Mouse (Mus musculus) MEL (cell line): Measurements from ENCODE around the gene Slc35f6. TPM values are rescaled to one million over a fixed set of nuclear protein-coding genes. Genes with fewer than 3 reads are reported as not detected.

Experiments
- DNase-seq: peaks from one replicate; pipeline ENCODE4 v3.0.0; 2011; ENCODE audit warnings: low read depth, low spot score
- H3K27ac ChIP-seq: 2 replicates; pipeline ENCODE4 v1.5.1; 2012; ENCODE audit warnings: low read depth, mild to moderate bottlenecking, control low read depth, low read length, moderate library complexity; ENCODE audit not compliant: control insufficient read depth
- H3K27me3 ChIP-seq, 2 experiments: fragments of 150-350 bp in 1 of 2; sonication (generic) in 1 of 2; 2 replicates each; pipeline ENCODE4 v1.6.1; 2012; ENCODE audit warnings: low read length in 2 of 2, mild to moderate bottlenecking in 2 of 2, improper control_type of control experiment in 1 of 2, moderate library complexity in 1 of 2; ENCODE audit not compliant: insufficient read depth in 2 of 2, control insufficient read depth in 1 of 2
- H3K36me3 ChIP-seq, 2 experiments: 2 replicates each; pipeline ENCODE4 v1.6.1; 2012 to 2014; ENCODE audit warnings: low read length in 2 of 2, improper control_type of control experiment in 1 of 2, inconsistent platforms in 1 of 2, mild to moderate bottlenecking in 1 of 2; ENCODE audit not compliant: insufficient read depth in 2 of 2, control insufficient read depth in 1 of 2
- H3K4me1 ChIP-seq, 2 experiments: fragments of 150-350 bp in 1 of 2; sonication (generic) in 1 of 2; 2 replicates each; pipeline ENCODE4 v1.6.1; 2012; ENCODE audit warnings: low read length in 2 of 2, improper control_type of control experiment in 1 of 2, mild to moderate bottlenecking in 1 of 2; ENCODE audit not compliant: insufficient read depth in 2 of 2, control insufficient read depth in 1 of 2
- H3K4me3 ChIP-seq, 2 experiments: fragments of 150-350 bp in 1 of 2; sonication (generic) in 1 of 2; 2 replicates each; pipeline ENCODE4 v1.5.1; 2012; ENCODE audit warnings: low read depth in 2 of 2, low read length in 2 of 2, mild to moderate bottlenecking in 2 of 2, moderate library complexity in 2 of 2, control low read depth in 1 of 2, improper control_type of control experiment in 1 of 2; ENCODE audit not compliant: control insufficient read depth in 1 of 2, insufficient read depth in 1 of 2
- H3K79me2 ChIP-seq: 2 replicates; pipeline ENCODE4 v1.6.1; 2012; ENCODE audit warnings: mild to moderate bottlenecking, low read length, moderate library complexity; ENCODE audit not compliant: control insufficient read depth, poor library complexity, insufficient read depth
- H3K9ac ChIP-seq: 2 replicates; pipeline ENCODE4 v1.6.1; 2012; ENCODE audit warnings: low read depth, mild to moderate bottlenecking, control low read depth, low read length, moderate library complexity; ENCODE audit not compliant: control insufficient read depth, poor library complexity, severe bottlenecking
- H3K9me3 ChIP-seq: fragments of 150-350 bp; sonication (generic); replicated peaks from 2 replicates; pipeline ENCODE4 v1.6.1; 2012; ENCODE audit warnings: mild to moderate bottlenecking, low read length, improper control_type of control experiment, moderate library complexity; ENCODE audit not compliant: insufficient read depth
- CHD2 ChIP-seq: IDR thresholded peaks from 2 replicates; pipeline ENCODE4 v1.6.1; 2011; ENCODE audit warnings: low read length, improper control_type of control experiment
- GATA1 ChIP-seq: IDR thresholded peaks from 2 replicates; pipeline ENCODE4 v1.6.1; 2011; ENCODE audit warnings: low read depth, low read length, improper control_type of control experiment
- HCFC1 ChIP-seq: IDR thresholded peaks from 2 replicates; pipeline ENCODE4 v1.6.1; 2012; ENCODE audit warnings: low read depth, mild to moderate bottlenecking, inconsistent platforms, low read length, improper control_type of control experiment, moderate library complexity
- JUND ChIP-seq: IDR thresholded peaks from 2 replicates; pipeline ENCODE4 v1.6.1; 2011; ENCODE audit warnings: low read depth, mild to moderate bottlenecking, improper control_type of control experiment, low read length
- KAT2A ChIP-seq: conservative IDR thresholded peaks from 2 replicates; pipeline ENCODE4 v1.6.1; 2012; ENCODE audit warnings: low read depth, low read length, improper control_type of control experiment, inconsistent platforms
- MAFK ChIP-seq: IDR thresholded peaks from 2 replicates; pipeline ENCODE4 v1.6.1; 2011; ENCODE audit warnings: low read depth, mild to moderate bottlenecking, low read length, improper control_type of control experiment, borderline replicate concordance
- MAX ChIP-seq: IDR thresholded peaks from 2 replicates; pipeline ENCODE4 v1.6.1; 2011; ENCODE audit warnings: low read length, improper control_type of control experiment
- MAZ ChIP-seq: IDR thresholded peaks from 2 replicates; pipeline ENCODE4 v1.6.1; 2012; ENCODE audit warnings: low read depth, mild to moderate bottlenecking, inconsistent platforms, low read length, improper control_type of control experiment
- MEF2A ChIP-seq: IDR thresholded peaks from 2 replicates; pipeline ENCODE4 v1.6.1; 2014; ENCODE audit warnings: low read depth, mild to moderate bottlenecking, inconsistent platforms, low read length, improper control_type of control experiment; ENCODE audit not compliant: poor library complexity, insufficient replicate concordance, severe bottlenecking; ENCODE audit errors: extremely low read depth
- MXI1 ChIP-seq: IDR thresholded peaks from 2 replicates; pipeline ENCODE4 v1.6.1; 2011; ENCODE audit warnings: mild to moderate bottlenecking, low read depth, low read length, improper control_type of control experiment
- MYB ChIP-seq: IDR thresholded peaks from 2 replicates; pipeline ENCODE4 v1.6.1; 2011; ENCODE audit warnings: mild to moderate bottlenecking, low read depth, low read length, improper control_type of control experiment
- MYC ChIP-seq: IDR thresholded peaks from 2 replicates; pipeline ENCODE4 v1.6.1; 2011; ENCODE audit warnings: low read depth, mild to moderate bottlenecking, low read length, improper control_type of control experiment, moderate library complexity
- NELFE ChIP-seq: IDR thresholded peaks from 2 replicates; pipeline ENCODE4 v1.6.1; 2011; ENCODE audit warnings: low read depth, low read length, improper control_type of control experiment
- POLR2AphosphoS2 ChIP-seq: IDR thresholded peaks from 2 replicates; pipeline ENCODE4 v1.6.1; 2011; ENCODE audit warnings: low read length, improper control_type of control experiment
- POLR2AphosphoS5 ChIP-seq: IDR thresholded peaks from 2 replicates; pipeline ENCODE4 v1.6.1; 2012; ENCODE audit warnings: low read depth, borderline replicate concordance, mild to moderate bottlenecking, inconsistent platforms, low read length, moderate library complexity, mixed read lengths
- RAD21 ChIP-seq: IDR thresholded peaks from 2 replicates; pipeline ENCODE4 v1.6.1; 2011; ENCODE audit warnings: mild to moderate bottlenecking, low read depth, low read length, improper control_type of control experiment
- RCOR1 ChIP-seq: IDR thresholded peaks from 2 replicates; pipeline ENCODE4 v1.6.1; 2012; ENCODE audit warnings: low read depth, mild to moderate bottlenecking, inconsistent platforms, low read length, improper control_type of control experiment
- SIN3A ChIP-seq: IDR thresholded peaks from 2 replicates; pipeline ENCODE4 v1.6.1; 2012; ENCODE audit warnings: low read length, improper control_type of control experiment, inconsistent platforms
- TAL1 ChIP-seq: IDR thresholded peaks from 2 replicates; pipeline ENCODE4 v1.6.1; 2012; ENCODE audit warnings: mild to moderate bottlenecking, inconsistent platforms, low read length, moderate library complexity, mixed read lengths
- TCF12 ChIP-seq: IDR thresholded peaks from 2 replicates; pipeline ENCODE4 v1.6.1; 2014; ENCODE audit warnings: low read depth, mild to moderate bottlenecking, inconsistent platforms, low read length, improper control_type of control experiment, moderate library complexity
- USF1 ChIP-seq: IDR thresholded peaks from 2 replicates; pipeline ENCODE4 v1.6.1; 2014; ENCODE audit warnings: low read depth, mild to moderate bottlenecking, inconsistent platforms, low read length, improper control_type of control experiment, moderate library complexity
- USF2 ChIP-seq, 2 experiments: IDR thresholded peaks; 2 replicates each; pipeline ENCODE4 v1.6.1; 2011 to 2012; ENCODE audit warnings: improper control_type of control experiment in 2 of 2, low read length in 2 of 2, borderline replicate concordance in 1 of 2, inconsistent platforms in 1 of 2, low read depth in 1 of 2, mild to moderate bottlenecking in 1 of 2; ENCODE audit not compliant: insufficient read depth in 1 of 2
- ZC3H11A ChIP-seq: IDR thresholded peaks from 2 replicates; pipeline ENCODE4 v1.6.1; 2012; ENCODE audit warnings: low read depth, mild to moderate bottlenecking, inconsistent platforms, low read length, improper control_type of control experiment
- ZKSCAN1 ChIP-seq: IDR thresholded peaks from 2 replicates; pipeline ENCODE4 v1.6.1; 2012; ENCODE audit warnings: low read depth, mild to moderate bottlenecking, inconsistent platforms, low read length, improper control_type of control experiment, moderate library complexity
- ZMIZ1 ChIP-seq: IDR thresholded peaks from 2 replicates; pipeline ENCODE4 v1.6.1; 2012; ENCODE audit warnings: low read depth, mild to moderate bottlenecking, inconsistent platforms, low read length, improper control_type of control experiment, moderate library complexity
- ZNF384 ChIP-seq: IDR thresholded peaks from 2 replicates; pipeline ENCODE4 v1.6.1; 2012; ENCODE audit warnings: low read depth, mild to moderate bottlenecking, inconsistent platforms, low read length, improper control_type of control experiment
- polyA plus RNA-seq, 2 experiments: library from polyadenylated mRNA; stranded (reverse) in 1 of 2; unstranded in 1 of 2; fragments of >175 nt in 1 of 2; fragments of >200 nt in 1 of 2; gene quantifications; 2 replicates each; pipeline versions ENCODE4 v1.2.1 to v1.2.4; 2012; ENCODE audit warnings: low replicate concordance in 2 of 2, low read depth in 1 of 2; ENCODE audit not compliant: insufficient read length in 2 of 2, insufficient read depth in 1 of 2, missing spikeins in 1 of 2
- total RNA-seq: library from RNA; depleted of rRNA; stranded (reverse); fragments of 300-350 nt; gene quantifications from 2 replicates; pipeline ENCODE4 v1.2.3, GENCODE M21; 2012

Slc35f6 gene
- total and polyA plus RNA-seq, 3 experiments: 18.0 to 32.4 TPM; not detected in 1

DNA sequence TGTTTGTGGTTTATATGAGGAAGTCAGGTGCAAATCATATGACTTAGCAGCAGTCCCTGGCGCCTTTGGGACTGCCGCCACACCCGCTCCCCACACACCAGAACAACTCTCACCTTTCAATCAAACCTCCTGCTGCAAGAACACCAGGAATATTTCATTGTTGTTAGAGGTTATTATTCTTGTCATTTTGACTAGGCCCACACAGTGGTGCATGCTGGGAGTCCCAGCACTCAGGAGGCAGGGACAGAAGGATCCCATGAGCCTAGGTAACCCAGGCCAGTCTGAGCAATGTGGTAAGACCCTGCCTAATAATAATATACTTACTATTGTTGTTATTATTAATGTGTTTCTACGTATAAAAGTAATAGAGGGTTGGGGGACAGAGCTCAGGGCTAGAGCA is 35.2 kb upstream of the Slc35f6 start:
- no peak overlapping the region for H3K4me3 ChIP-seq
- no peaks in the 10 kb centered on the region for H3K36me3 ChIP-seq
- no peaks in the 10 kb centered on the region for H3K4me1 ChIP-seq
- DNase-seq: no peak
- H3K27ac ChIP-seq: no peak overlapping the region
- H3K9me3 ChIP-seq: no peaks in the 10 kb centered on the region
- H3K79me2 ChIP-seq: no peaks in the 10 kb centered on the region
- H3K27me3 ChIP-seq: peaks cover 16 to 22% of the 10 kb centered on the region in 2 experiments
- H3K9ac ChIP-seq: no peak overlapping the region
- TF ChIP-seq RAD21 (no peak), MEF2A (no peak), ZC3H11A (no peak), MAZ (no peak), TCF12 (no peak), USF2 (IDR thresholded peaks at IDR 0.05; ENCODE audit: borderline replicate concordance in 1 of 2, insufficient read depth in 1 of 2, low read depth in 1 of 2, low read length in 2 of 2) (no peak), MAX (no peak), ZKSCAN1 (no peak), MYB (no peak), POLR2AphosphoS2 (no peak), RCOR1 (no peak), SIN3A (no peak), JUND (no peak), MAFK (no peak), CHD2 (no peak), HCFC1 (no peak), TAL1 (no peak), NELFE (no peak)

DNA sequence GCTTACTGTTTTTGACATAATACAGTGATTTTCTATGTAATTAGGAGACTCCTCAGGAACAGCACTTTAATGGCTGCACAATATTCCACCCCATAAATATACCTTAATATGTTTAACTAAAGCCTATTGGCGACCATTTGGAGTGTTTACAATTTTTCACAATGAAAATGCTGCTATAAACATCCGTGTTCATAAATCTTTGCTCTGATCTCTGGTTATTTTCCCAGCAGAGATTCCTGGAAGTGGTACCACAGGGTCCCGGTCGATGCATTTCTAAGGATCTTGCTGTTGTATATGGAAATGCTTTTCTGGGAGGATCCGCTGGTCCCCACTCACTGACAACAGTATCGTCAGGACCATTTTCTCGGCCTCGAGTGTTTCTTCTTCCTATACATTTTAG is 34.5 kb upstream of the Slc35f6 start:
- H3K4me3 ChIP-seq: no peak overlapping the region
- H3K9ac ChIP-seq: no peak overlapping the region
- H3K9me3 ChIP-seq: no peaks in the 10 kb centered on the region
- H3K79me2 ChIP-seq: no peaks in the 10 kb centered on the region
- no peaks in the 10 kb centered on the region for H3K36me3 ChIP-seq
- TF ChIP-seq USF1 (no peak), ZMIZ1 (no peak), KAT2A (no peak), MEF2A (no peak), GATA1 (no peak), ZNF384 (no peak), JUND (no peak), POLR2AphosphoS5 (no peak), MXI1 (no peak), MYC (no peak)
- no peak overlapping the region for H3K27ac ChIP-seq
- peaks cover 14 to 22% of the 10 kb centered on the region in 2 experiments for H3K27me3 ChIP-seq
- DNase-seq: no peak
- H3K4me1 ChIP-seq: 0 out of 4 replicates have a peak, but pooled peaks cover 0 to 4% of the 10 kb centered on the region in 2 experiments
